Mouse (Mus musculus) liver, embryonic 16.5 days (tissue): ENCODE results near the gene Avpi1. TPM values are rescaled to one million over a fixed set of nuclear protein-coding genes. Genes with fewer than 3 reads are reported as not detected.

ENCODE experiments used
- ATAC-seq: fragments of 200-750 bp; cut with Nextera tagmentation; 2 replicates; pipeline ENCODE4 v1.8.0; 2017; ENCODE audit warnings: low read depth, mild to moderate bottlenecking, moderate number of reproducible peaks, moderate library complexity
- H3K27ac ChIP-seq: fragments of 300-500 bp; sonication (generic); 2 replicates; pipeline ENCODE4 v1.5.1; 2014; ENCODE audit warnings: mild to moderate bottlenecking, low read length
- H3K27me3 ChIP-seq: fragments of 300-500 bp; sonication (generic); 2 replicates; pipeline ENCODE4 v1.6.1; 2014; ENCODE audit warnings: low read depth, low read length, mixed read lengths; ENCODE audit not compliant: control insufficient read depth, insufficient read depth
- H3K36me3 ChIP-seq: fragments of 300-500 bp; sonication (generic); 2 replicates; pipeline ENCODE4 v1.6.1; 2014; ENCODE audit warnings: mild to moderate bottlenecking; ENCODE audit not compliant: control insufficient read depth, insufficient read depth
- H3K4me1 ChIP-seq: fragments of 300-500 bp; sonication (generic); 2 replicates; pipeline ENCODE4 v1.6.1; 2014; ENCODE audit warnings: low read depth, low read length, mixed read lengths; ENCODE audit not compliant: control insufficient read depth
- H3K4me2 ChIP-seq: fragments of 300-500 bp; sonication (generic); 2 replicates; pipeline ENCODE4 v1.6.1; 2014; ENCODE audit warnings: low read depth, low read length, mixed read lengths
- H3K4me3 ChIP-seq: fragments of 300-500 bp; sonication (generic); 2 replicates; pipeline ENCODE4 v1.5.1; 2014; ENCODE audit warnings: low read depth, mild to moderate bottlenecking, low read length
- H3K9ac ChIP-seq: fragments of 300-500 bp; sonication (generic); 2 replicates; pipeline ENCODE4 v1.6.1; 2014; ENCODE audit warnings: low read depth, low read length
- H3K9me3 ChIP-seq: fragments of 300-500 bp; sonication (generic); replicated peaks from 2 replicates; pipeline ENCODE4 v1.6.1; 2016; ENCODE audit warnings: low read length; ENCODE audit not compliant: control insufficient read depth
- WGBS: fragments of 180-500 bp; shearing (Covaris S2); extraction: QIAGEN DNeasy Blood & Tissue Kit; methylation state at CpG from one replicate; pipeline ENCODE4 v1.1.7; 2014; ENCODE audit not compliant: insufficient replicate concordance; 5-methylcytosine and 5-hydroxymethylcytosine counted together
- polyA plus RNA-seq: library from polyadenylated mRNA; unstranded; fragments of >200 nt; fragmentation: Nextera tagmentation; extraction: Ambion mirVana; gene quantifications from 2 replicates; pipeline ENCODE4 v1.2.1, GENCODE M21; 2015

Avpi1 gene
- polyA plus RNA-seq, 1 experiment from 2014 or later = 24.8 TPM

DNA sequence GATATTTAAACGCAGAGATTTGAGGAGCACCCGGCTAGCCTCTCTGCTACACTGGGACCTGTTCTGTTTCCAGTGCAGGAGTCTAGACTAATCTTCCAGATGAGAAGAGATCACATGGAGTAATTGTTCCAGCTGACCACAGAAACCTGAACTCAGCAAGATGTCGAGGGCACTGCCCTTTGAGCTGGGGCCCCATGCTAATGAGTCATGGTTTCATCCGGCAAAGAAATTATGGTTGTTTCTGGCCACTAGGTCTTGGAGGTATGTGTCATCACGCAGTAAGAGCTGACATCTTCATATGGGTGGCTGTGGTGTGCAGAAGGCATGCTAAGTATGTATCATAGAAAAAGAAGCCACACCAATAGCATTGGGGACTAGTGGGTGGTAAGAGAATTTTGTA lies 48.9 kb downstream of the Avpi1 start:
- Histone ChIP-seq H3K27me3 (no peaks in the 10 kb centered on the region), H3K4me3 (no peak overlapping the region), H3K9ac (no peak overlapping the region), H3K9me3 (no peaks in the 10 kb centered on the region), H3K36me3 (no peaks in the 10 kb centered on the region), H3K4me1 (no peaks in the 10 kb centered on the region), H3K4me2 (no peak overlapping the region), H3K27ac (no peak overlapping the region)
- WGBS = 52% methylated on average over 5 of the region's 5 CpGs
- no peak for ATAC-seq

DNA sequence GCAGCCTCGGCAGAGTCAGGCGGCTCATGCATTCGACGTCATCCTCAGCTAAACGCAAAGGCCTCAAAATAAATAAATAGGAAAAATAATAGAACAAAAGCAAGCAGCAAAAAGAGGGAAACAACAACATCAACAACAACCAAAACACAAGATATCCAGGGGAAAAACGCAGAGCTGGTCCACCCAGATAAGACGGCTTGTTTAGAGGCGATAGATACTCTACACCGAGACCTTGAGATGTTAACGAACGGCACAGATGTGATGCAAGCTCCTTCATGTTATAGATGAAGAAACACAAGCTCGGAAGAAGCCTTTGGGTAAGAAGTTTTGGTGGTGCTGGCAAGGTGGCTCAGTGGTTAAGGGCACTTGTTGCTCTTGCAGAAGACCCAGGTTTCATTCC lies 49.9 kb downstream of the Avpi1 start:
- no peak overlapping the region for H3K4me2 ChIP-seq
- no peak for ATAC-seq

DNA sequence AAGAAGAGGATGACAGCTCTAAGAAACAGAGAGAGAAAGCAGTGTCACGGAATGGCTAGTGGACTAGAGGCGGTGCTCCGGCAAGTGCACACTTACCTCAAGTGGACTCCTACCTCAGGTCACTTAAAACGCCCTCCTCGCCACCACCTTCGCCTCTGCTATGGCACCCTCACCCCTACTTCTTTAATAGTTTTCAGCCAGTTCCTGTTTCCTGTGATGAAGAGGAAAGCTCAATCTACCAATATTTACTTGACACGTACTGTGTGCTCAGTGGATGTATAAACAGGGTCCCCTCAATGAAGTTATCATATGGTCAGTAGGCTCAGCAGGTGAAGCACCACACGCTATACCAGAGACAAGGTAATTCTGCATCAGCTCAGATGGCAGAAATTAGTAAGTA lies 50.3 kb downstream of the Avpi1 start:
- WGBS = 82% methylated on average over 8 of the region's 8 CpGs
- Histone ChIP-seq H3K9ac (no peak overlapping the region), H3K27me3 (no peaks in the 10 kb centered on the region), H3K4me3 (no peak overlapping the region), H3K36me3 (no peaks in the 10 kb centered on the region), H3K4me1 (no peaks in the 10 kb centered on the region), H3K27ac (no peak overlapping the region), H3K9me3 (no peaks in the 10 kb centered on the region), H3K4me2 (no peak overlapping the region)
- no peak for ATAC-seq

More for the DNA sequence above, 49.9 kb downstream of the Avpi1 start:
- H3K4me1 ChIP-seq = no peaks in the 10 kb centered on the region
- no peaks in the 10 kb centered on the region for H3K9me3 ChIP-seq
- no peak overlapping the region for H3K27ac ChIP-seq
- H3K4me3 ChIP-seq = no peak overlapping the region
- 70% methylated on average over 12 of the region's 12 CpGs for WGBS
- no peaks in the 10 kb centered on the region for H3K27me3 ChIP-seq
- H3K36me3 ChIP-seq = no peaks in the 10 kb centered on the region
- H3K9ac ChIP-seq = no peak overlapping the region

DNA sequence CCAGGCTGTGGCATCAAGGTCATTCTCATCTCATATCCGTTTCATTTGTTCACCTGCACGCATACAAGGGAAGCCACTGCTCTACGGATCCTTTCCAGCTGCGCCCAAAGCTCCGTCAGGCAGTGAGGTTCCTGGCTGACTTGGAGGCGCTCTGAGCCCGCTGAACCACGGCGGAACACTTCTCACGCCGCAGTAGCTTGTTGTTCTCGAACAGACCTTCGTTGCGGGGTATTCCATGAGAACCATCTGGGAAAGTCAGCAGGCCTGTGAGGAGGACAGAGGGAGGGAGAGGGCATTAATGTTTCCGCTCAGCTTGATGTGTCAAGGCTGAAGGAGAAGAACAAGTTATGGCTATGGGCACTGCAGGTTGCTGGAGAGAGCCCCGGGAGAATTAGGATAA lies 52.9 kb downstream of the Avpi1 start:
- H3K27ac ChIP-seq = no peak overlapping the region
- H3K27me3 ChIP-seq = no peaks in the 10 kb centered on the region
- ATAC-seq = no peak
- 81% methylated on average over 16 of the region's 16 CpGs for WGBS
- H3K4me1 ChIP-seq = no peaks in the 10 kb centered on the region
- no peaks in the 10 kb centered on the region for H3K36me3 ChIP-seq
- H3K4me2 ChIP-seq = no peak overlapping the region
- no peak overlapping the region for H3K4me3 ChIP-seq
- no peaks in the 10 kb centered on the region for H3K9me3 ChIP-seq
- H3K9ac ChIP-seq = no peak overlapping the region

DNA sequence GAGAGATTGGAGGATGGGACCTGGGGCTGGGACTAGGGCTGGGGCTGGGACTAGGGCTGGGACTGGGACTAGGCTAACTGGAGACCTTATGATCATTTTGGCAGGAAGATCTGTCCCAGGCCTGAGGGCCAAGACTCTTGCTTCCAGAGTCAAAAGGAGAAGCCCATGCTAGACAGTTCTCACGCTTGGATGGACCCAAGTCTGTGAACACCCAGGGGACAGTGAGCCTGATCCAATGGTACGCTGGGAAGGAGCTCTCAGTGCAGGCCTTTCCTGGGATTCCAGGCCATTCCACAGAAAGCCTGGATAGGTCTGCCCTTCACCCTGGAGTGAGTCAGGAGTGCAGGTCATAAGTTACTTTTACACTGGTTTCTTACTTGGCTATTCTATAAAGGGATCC lies 53.8 kb downstream of the Avpi1 start:
- H3K4me3 ChIP-seq = no peak overlapping the region
- no peaks in the 10 kb centered on the region for H3K4me1 ChIP-seq
- no peaks in the 10 kb centered on the region for H3K9me3 ChIP-seq
- no peaks in the 10 kb centered on the region for H3K27me3 ChIP-seq
- no peak overlapping the region for H3K27ac ChIP-seq
- no peaks in the 10 kb centered on the region for H3K36me3 ChIP-seq
- no peak overlapping the region for H3K4me2 ChIP-seq
- 63% methylated on average over 2 of the region's 2 CpGs for WGBS
- ATAC-seq = no peak
- no peak overlapping the region for H3K9ac ChIP-seq

Other genes with a start within 250 kb of the Avpi1 start
- 7.4 and 7.5 TPM in 2 replicates for gene Rrp12, start 232.9 kb downstream of the Avpi1 start, polyA plus RNA-seq
- 366 and 408 TPM in 2 replicates for gene Pgam1, start 217.1 kb downstream of the Avpi1 start, polyA plus RNA-seq
- 25.4 and 27.3 TPM in 2 replicates for gene Exosc1, start 195.6 kb downstream of the Avpi1 start, polyA plus RNA-seq
- 32.1 and 32.5 TPM in 2 replicates for gene Zdhhc16, start 195.6 kb downstream of the Avpi1 start, polyA plus RNA-seq
- gene Mms19, start 147.9 kb downstream of the Avpi1 start, polyA plus RNA-seq = 10.1 and 11.1 TPM in 2 replicates
- gene Ubtd1, start 147.3 kb downstream of the Avpi1 start, polyA plus RNA-seq = 4.2 and 4.9 TPM in 2 replicates
- 0.07 and 0.15 TPM in 2 replicates for gene Ankrd2, start 93.1 kb downstream of the Avpi1 start, polyA plus RNA-seq
- gene Hoga1, start 83.4 kb downstream of the Avpi1 start, polyA plus RNA-seq = 62.9 and 70.5 TPM in 2 replicates
- 0.34 and 0.35 TPM in 2 replicates for gene 4933411K16Rik, start 76.8 kb downstream of the Avpi1 start, polyA plus RNA-seq
- 1.1 TPM in 2 replicates for gene Morn4, start 42.7 kb downstream of the Avpi1 start, polyA plus RNA-seq
- 2.9 and 4.0 TPM in 2 replicates for gene Pi4k2a, start 38.6 kb downstream of the Avpi1 start, polyA plus RNA-seq
- gene Marveld1, start 18.3 kb upstream of the Avpi1 start, polyA plus RNA-seq = 2.0 TPM in 2 replicates
- gene Zfyve27, start 34.9 kb upstream of the Avpi1 start, polyA plus RNA-seq = 8.5 and 9.9 TPM in 2 replicates
- 0.37 TPM in 1 of 2 replicates, not detected in the other for gene Sfrp5, start 73.2 kb upstream of the Avpi1 start, polyA plus RNA-seq
- gene Golga7b, start 118.5 kb upstream of the Avpi1 start, polyA plus RNA-seq = not detected in 2 replicates